In the genomic region with DNA sequence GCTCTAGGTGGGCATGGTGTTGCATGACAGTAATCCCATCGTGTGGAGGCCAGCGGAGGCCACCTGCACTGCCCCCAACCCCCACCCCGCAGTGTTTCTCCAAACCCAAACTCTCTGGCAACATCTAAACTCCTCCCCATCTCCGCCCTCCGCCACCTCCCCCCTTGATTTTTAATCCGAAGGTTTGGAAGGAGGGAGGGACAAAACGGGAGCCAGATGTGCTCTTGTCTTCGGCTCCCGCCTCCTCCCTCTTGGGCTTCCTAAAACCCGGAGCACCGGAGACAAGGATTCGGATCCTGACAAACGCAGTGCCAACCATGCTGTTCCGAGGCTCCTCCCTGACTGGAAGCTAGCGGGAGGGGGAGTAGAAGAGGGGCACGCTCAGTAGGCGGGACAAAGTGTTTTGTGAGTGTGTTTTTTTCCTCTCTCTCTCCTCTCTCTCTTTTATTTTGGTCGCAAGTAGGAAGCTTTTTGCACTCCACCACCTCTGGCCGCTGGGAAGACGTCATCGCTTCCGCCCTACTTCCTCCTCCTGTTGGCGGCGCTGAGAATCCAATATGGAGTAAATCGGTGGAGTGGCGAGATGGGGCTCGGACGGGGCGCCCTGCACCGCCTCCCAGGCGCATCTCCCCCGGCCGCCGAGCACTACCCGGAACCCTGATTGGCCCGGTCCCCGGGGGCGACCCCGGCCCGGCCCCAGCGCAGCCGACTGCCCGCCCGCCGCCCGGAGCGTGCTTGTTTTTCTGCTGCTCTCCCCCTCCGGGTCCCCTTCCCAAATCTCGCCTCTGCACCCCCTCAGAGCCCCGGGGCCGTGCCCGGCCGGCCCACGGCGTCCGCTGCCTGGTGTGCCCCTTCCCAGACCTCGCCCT, we compare ENCODE assay signal across 8 mouse cellular contexts. TPM values are rescaled to one million over a fixed set of nuclear protein-coding genes. Genes with fewer than 3 reads are reported as not detected.
A peak's percentile ranks its signal among the peaks of the same experiment; 100 is the strongest.
DNase-seq lines count a peak whose midpoint lies in the region; ATAC-seq and TF ChIP-seq lines count a peak whose summit lies in the region.

A gene (plus strand): TSS at position 488 of the 869 bp plus-strand sequence.

- H3K4me1 ChIP-seq in embryonic facial prominence, embryonic 13.5 days = peaks cover 18% of the 10 kb centered on the region
- H3K4me1 ChIP-seq in kidney, adult 2 months (ENCODE audit: control insufficient read depth, insufficient read depth, low read length) = peaks cover 11% of the 10 kb centered on the region; the same call in 1 of the 2 replicates
- H3K4me1 ChIP-seq in limb, embryonic 14.5 days (ENCODE audit: control insufficient read depth, insufficient read depth, low read length) = peaks cover 10% of the 10 kb centered on the region; the same call in 1 of the 2 replicates
- peaks cover 4% of the 10 kb centered on the region; the same call in 1 of the 2 replicates for H3K4me1 ChIP-seq in midbrain, postnatal 0 days (ENCODE audit: insufficient read depth, low read length)

- H3K9ac ChIP-seq in embryonic facial prominence, embryonic 13.5 days = peak within 1 kb of the TSS; percentile 94
- H3K9ac ChIP-seq in limb, embryonic 14.5 days (ENCODE audit: low read depth, low read length, severe bottlenecking) = peak within 1 kb of the TSS; percentile 92
- H3K9ac ChIP-seq in midbrain, postnatal 0 days (replicated peaks; ENCODE audit: low read length, poor library complexity, severe bottlenecking) = peak within 1 kb of the TSS; percentile 94

- H3K36me3 ChIP-seq in embryonic facial prominence, embryonic 13.5 days = no peaks in the 10 kb centered on the region
- no peaks in the 10 kb centered on the region for H3K36me3 ChIP-seq in kidney, adult 2 months (ENCODE audit: control insufficient read depth, insufficient read depth, low read length)
- no peaks in the 10 kb centered on the region for H3K36me3 ChIP-seq in limb, embryonic 14.5 days (ENCODE audit: control insufficient read depth, insufficient read depth, low read length)
- no peaks in the 10 kb centered on the region for H3K36me3 ChIP-seq in midbrain, postnatal 0 days (ENCODE audit: insufficient read depth, low read length)

- 0 out of 2 replicates have a peak, but pooled peaks have one; percentile 13 for TF ChIP-seq CTCF in kidney, adult 2 months (conservative IDR thresholded peaks at IDR 0.05; ENCODE audit: insufficient read depth, insufficient read length, low read depth, low read length)
- TF ChIP-seq CTCF in midbrain, postnatal 0 days (IDR thresholded peaks at IDR 0.05) = peak; percentile 65

- WGBS in embryonic facial prominence, embryonic 13.5 days = under 1% methylated on average over 57 of the region's 57 CpGs
- under 1% methylated on average over 57 of the region's 57 CpGs for WGBS in kidney, adult 2 months
- 2% methylated on average over 48 of the region's 57 CpGs for WGBS in limb, embryonic 14.5 days
- WGBS in midbrain, postnatal 0 days = under 1% methylated on average over 56 of the region's 57 CpGs

- H3K9me3 ChIP-seq in embryonic facial prominence, embryonic 13.5 days = no peaks in the 10 kb centered on the region
- no peaks in the 10 kb centered on the region for H3K9me3 ChIP-seq in limb, embryonic 14.5 days (ENCODE audit: control insufficient read depth, low read length)
- no peaks in the 10 kb centered on the region for H3K9me3 ChIP-seq in midbrain, postnatal 0 days (ENCODE audit: low read length)

- ATAC-seq in embryonic facial prominence, embryonic 13.5 days (ENCODE audit: insufficient number of reproducible peaks, insufficient read depth, low FRiP score, low TSS enrichment, low read depth) = peak; percentile 77
- ATAC-seq in limb, embryonic 14.5 days (ENCODE audit: low FRiP score, low read depth) = peak; percentile 84
- peak; percentile 76 for ATAC-seq in midbrain, postnatal 0 days (ENCODE audit: low FRiP score)

- no peaks in the 10 kb centered on the region for H3K27me3 ChIP-seq in embryonic facial prominence, embryonic 13.5 days
- H3K27me3 ChIP-seq in kidney, adult 2 months (replicated peaks; ENCODE audit: control insufficient read depth, insufficient read depth, low read length) = no peaks in the 10 kb centered on the region
- H3K27me3 ChIP-seq in limb, embryonic 14.5 days (ENCODE audit: control insufficient read depth, insufficient read depth, low read length) = no peaks in the 10 kb centered on the region
- no peaks in the 10 kb centered on the region for H3K27me3 ChIP-seq in midbrain, postnatal 0 days (ENCODE audit: insufficient read depth, low read length)

- no peak for TF ChIP-seq POLR2A in kidney, adult 2 months (IDR thresholded peaks at IDR 0.05; ENCODE audit: low read depth, low read length)
- no peak; the same call in 1 of the 2 replicates for TF ChIP-seq POLR2A in limb, embryonic 14.5 days (IDR thresholded peaks at IDR 0.05; ENCODE audit: borderline replicate concordance, extremely low read depth, insufficient read depth, insufficient read length)

- peak within 1 kb of the TSS; percentile 96 for H3K27ac ChIP-seq in embryonic facial prominence, embryonic 13.5 days
- H3K27ac ChIP-seq in kidney, adult 2 months (ENCODE audit: insufficient read depth, low read depth, low read length) = peak within 1 kb of the TSS; percentile 71
- peak within 1 kb of the TSS; percentile 94 for H3K27ac ChIP-seq in limb, embryonic 14.5 days (replicated peaks; ENCODE audit: low read depth, low read length)
- peak within 1 kb of the TSS; percentile 90 for H3K27ac ChIP-seq in midbrain, postnatal 0 days (ENCODE audit: low read depth, low read length)

- peak within 1 kb of the TSS; percentile 92 for H3K4me3 ChIP-seq in embryonic facial prominence, embryonic 13.5 days
- H3K4me3 ChIP-seq in kidney, adult 2 months (ENCODE audit: insufficient read depth, low read depth, low read length) = peak within 1 kb of the TSS; percentile 85
- peak within 1 kb of the TSS; percentile 87 for H3K4me3 ChIP-seq in limb, embryonic 14.5 days (replicated peaks; ENCODE audit: low read length)
- peak within 1 kb of the TSS; percentile 93 for H3K4me3 ChIP-seq in midbrain, postnatal 0 days (ENCODE audit: low read depth, low read length)

- peak within 1 kb of the TSS; percentile 77 for H3K4me2 ChIP-seq in embryonic facial prominence, embryonic 13.5 days
- peak within 1 kb of the TSS; percentile 60 for H3K4me2 ChIP-seq in limb, embryonic 14.5 days (replicated peaks; ENCODE audit: low read depth, low read length, severe bottlenecking)
- H3K4me2 ChIP-seq in midbrain, postnatal 0 days (ENCODE audit: low read depth, low read length, poor library complexity, severe bottlenecking) = peak within 1 kb of the TSS; percentile 50

- DNase-seq in 3T3-L1 (ENCODE audit: low read depth, low spot score) = peak; percentile 98
- peak; percentile 91 for DNase-seq in adrenal gland, postnatal 36 days
- peak; percentile 95 for DNase-seq in heart, adult 18-20 months
- peak; percentile 96 for DNase-seq in kidney, adult 2 months
- DNase-seq in limb, embryonic 14.5 days (ENCODE audit: low spot score) = peak; percentile 94
- DNase-seq in midbrain, postnatal 0 days (ENCODE audit: low spot score) = peak; percentile 95
- DNase-seq in spleen, postnatal 14 days (ENCODE audit: low spot score in 2 of 2) = peak; percentile 40 to 54

RNA-seq across cellular contexts. Expression of the gene that starts here (rescaled TPM):
- total RNA-seq in adrenal gland, postnatal 36 days (2021) = 10 to 100 TPM; 32.0 to 38.0 TPM
- 10.2 and 10.5 TPM in 2 replicates for polyA plus RNA-seq in embryonic facial prominence, embryonic 13.5 days (2015; fragmentation: Nextera tagmentation; extraction: Ambion mirVana)
- total RNA-seq in heart, adult 18-20 months (2021) = 10 to 100 TPM; 18.0 to 20.7 TPM
- 20.0 and 21.2 TPM in 2 replicates for polyA plus RNA-seq in kidney, adult 2 months (2012; rRNA removed)
- 25.4 and 28.4 TPM in 2 replicates for polyA plus RNA-seq in limb, embryonic 14.5 days (2012; rRNA removed)
- 8.5 TPM in 2 replicates for polyA plus RNA-seq in limb, embryonic 14.5 days (2014; fragmentation: Nextera tagmentation; extraction: Ambion mirVana)
- 12.9 and 17.0 TPM in 2 replicates for total RNA-seq in midbrain, postnatal 0 days (2014; rRNA removed)
- polyA plus RNA-seq in midbrain, postnatal 0 days (2015; fragmentation: Nextera tagmentation; extraction: Ambion mirVana) = 5.7 and 6.2 TPM in 2 replicates

Comparison
In these comparisons a context has a peak if more than half of its experiments do, and no peak if none do; other contexts are left out.
1. Peak in every context shown above with its lines: DNase-seq, ATAC-seq, H3K4me3 ChIP-seq and H3K27ac ChIP-seq.
2. DNase-seq: peak in every context shown above with its lines; median percentile 98 in 3T3-L1; 96 in kidney, adult 2 months; 95 in heart, adult 18-20 months; 95 in midbrain, postnatal 0 days; 94 in limb, embryonic 14.5 days; 91 in adrenal gland, postnatal 36 days; 47 in spleen, postnatal 14 days.